Mouse (Mus musculus) erythroblast, embryonic 14.5 days (primary cell): ENCODE measurements around the gene Lgals3.

Source experiments
- GATA1 ChIP-seq: IDR thresholded peaks from 2 replicates; pipeline ENCODE4 v1.6.1; 2012; ENCODE audit warnings: low read length, inconsistent platforms, mixed read lengths
- TAL1 ChIP-seq: IDR thresholded peaks from 3 replicates; pipeline ENCODE4 v1.6.1; 2012; ENCODE audit warnings: low read length, inconsistent platforms, mixed read lengths

DNA sequence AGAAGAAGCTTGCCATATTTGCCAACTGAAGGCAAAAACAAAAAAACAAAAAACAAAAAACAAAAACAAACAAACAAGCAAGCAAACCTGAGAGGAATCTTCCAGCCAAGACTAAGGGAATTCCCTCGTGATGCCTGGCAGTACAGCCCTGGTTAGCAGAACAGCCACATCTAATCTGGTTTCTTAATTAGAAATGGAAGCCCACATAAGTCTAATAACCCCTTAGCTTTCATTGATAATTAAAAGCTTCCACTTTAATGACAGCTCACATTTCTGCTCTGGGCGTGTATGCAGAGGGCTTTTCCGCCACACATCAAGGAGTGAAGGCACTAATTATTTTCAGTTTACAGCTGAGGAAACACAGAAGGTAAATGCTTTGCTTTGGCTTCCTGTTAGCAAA lies 32.3 kb upstream of the Lgals3 start:
- TF ChIP-seq GATA1 (no peak), TAL1 (no peak)
